Mouse (Mus musculus) heart, adult 2 months (tissue): ENCODE data around the gene Car9. TPM values are rescaled to one million over a fixed set of nuclear protein-coding genes. Genes with fewer than 3 reads are reported as not detected.

ENCODE experiments used
- DNase-seq, 2 experiments: peaks; one replicate each; pipeline ENCODE4 v3.0.0; 2021
- H3K27ac ChIP-seq: fragments of 200-600 bp; 2 replicates; pipeline ENCODE4 v1.8.1; 2022
- H3K27me3 ChIP-seq: fragments of 200-500 bp; 2 replicates; pipeline ENCODE4 v1.6.1; 2012; ENCODE audit warnings: mild to moderate bottlenecking, low read length, inconsistent platforms, mixed read lengths; ENCODE audit not compliant: control insufficient read depth, insufficient read depth
- H3K36me3 ChIP-seq: fragments of 200-500 bp; 2 replicates; pipeline ENCODE4 v1.6.1; 2012; ENCODE audit warnings: low read length, inconsistent platforms; ENCODE audit not compliant: control insufficient read depth, insufficient read depth
- H3K4me1 ChIP-seq: fragments of 200-500 bp; 2 replicates; pipeline ENCODE4 v1.6.1; 2011; ENCODE audit warnings: low read length; ENCODE audit not compliant: control insufficient read depth, insufficient read depth
- H3K4me3 ChIP-seq: fragments of 200-600 bp; 2 replicates; pipeline ENCODE4 v1.8.1; 2022
- H3K79me2 ChIP-seq: fragments of 200-500 bp; replicated peaks from 2 replicates; pipeline ENCODE4 v1.6.1; 2012; ENCODE audit warnings: mild to moderate bottlenecking, inconsistent platforms, low read length, moderate library complexity, mixed read lengths; ENCODE audit not compliant: control insufficient read depth, insufficient read depth
- H3K9ac ChIP-seq: fragments of 200-500 bp; 2 replicates; pipeline ENCODE4 v1.6.1; 2012; ENCODE audit warnings: low read depth, mild to moderate bottlenecking, control low read depth, inconsistent platforms, low read length, mixed read lengths
- CTCF ChIP-seq: fragments of 200-600 bp; IDR thresholded peaks from 2 replicates; pipeline ENCODE4 v1.8.1; 2022; ENCODE audit warnings: antibody characterized with exemption, mild to moderate bottlenecking, moderate library complexity
- EP300 ChIP-seq: fragments of 200-500 bp; IDR thresholded peaks from 2 replicates; pipeline ENCODE4 v1.6.1; 2011; ENCODE audit warnings: low read depth, low read length, control low read depth; ENCODE audit not compliant: insufficient read depth
- POLR2A ChIP-seq: fragments of 200-500 bp; IDR thresholded peaks from 2 replicates; pipeline ENCODE4 v1.6.1; 2011; ENCODE audit warnings: mild to moderate bottlenecking, low read depth, low read length, control low read depth; ENCODE audit not compliant: insufficient read depth
- WGBS: fragments of 180-500 bp; shearing (Covaris S2); methylation state at CpG from one replicate; pipeline ENCODE4 v1.1.7; 2018; 5-methylcytosine and 5-hydroxymethylcytosine counted together
- intact Hi-C: fragments of 180-260 bp; cut with DNase I; formaldehyde crosslinking; loops from one replicate; pipeline ENCODE4 v1.15.1; 2025
- polyA plus RNA-seq: library from polyadenylated mRNA; depleted of rRNA; stranded (reverse); fragments of >200 nt; gene quantifications from 2 replicates; pipeline ENCODE4 v1.2.3, GENCODE M21; 2012
- total RNA-seq, 2 experiments: library from RNA; stranded (reverse); gene quantifications; 2 replicates each; pipeline ENCODE4 v1.2.3; 2021

Gene Car9
- total and polyA plus RNA-seq, 3 experiments: 0.11 to 0.55 (median 0.34) TPM

GRCm38 (mm10) chr4:43492101-43492820 is 14.5 kb upstream of the Car9 start:
- Histone ChIP-seq H3K27ac (peak overlapping the region; percentile 98), H3K27me3 (no peaks in the 10 kb centered on the region), H3K4me3 (peak overlapping the region; percentile 30), H3K9ac (no peak overlapping the region), H3K79me2 (no peaks in the 10 kb centered on the region), H3K4me1 (peaks cover 6% of the 10 kb centered on the region), H3K36me3 (no peaks in the 10 kb centered on the region)
- WGBS: 39% methylated on average over 12 of the region's 12 CpGs
- no peak for DNase-seq
- TF ChIP-seq POLR2A: no peak
- no peak for TF ChIP-seq CTCF
- TF ChIP-seq EP300: no peak
- intact Hi-C loops: loop anchor here (5.0 kb wide), 1 partner anchor 70 kb away; the partner anchor contains the start of genes Creb3 and Tln1

GRCm38 (mm10) chr4:43492821-43493185 is 14.0 kb upstream of the Car9 start, which contains the start of gene Ccdc107:
TSS of gene Ccdc107 (plus strand) at chr4:43492900.
- H3K4me3 ChIP-seq: peak within 1 kb of the TSS; percentile 81
- DNase-seq: peak; percentile 87 to 95
- H3K27me3 ChIP-seq: no peaks in the 10 kb centered on the region
- H3K36me3 ChIP-seq: no peaks in the 10 kb centered on the region
- peak within 1 kb of the TSS; percentile 80 for H3K9ac ChIP-seq
- TF ChIP-seq CTCF (peak; percentile 48), POLR2A (no peak), EP300 (peak; percentile 93)
- intact Hi-C loops: loop anchor here (5.0 kb wide), 1 partner anchor 69 kb away; the partner anchor contains the start of genes Creb3 and Tln1
- WGBS: under 1% methylated on average over 25 of the region's 25 CpGs
- peak within 1 kb of the TSS; percentile 98 for H3K27ac ChIP-seq
- peaks cover 6% of the 10 kb centered on the region for H3K4me1 ChIP-seq
- H3K79me2 ChIP-seq: no peaks in the 10 kb centered on the region

GRCm38 (mm10) chr4:43493186-43493845 is 13.4 kb upstream of the Car9 start:
- H3K27ac ChIP-seq: peak overlapping the region; percentile 98
- intact Hi-C loops: loop anchor here (5.0 kb wide), 1 partner anchor 69 kb away; the partner anchor contains the start of genes Creb3 and Tln1
- H3K27me3 ChIP-seq: no peaks in the 10 kb centered on the region
- under 1% methylated on average over 47 of the region's 47 CpGs for WGBS
- DNase-seq: peak; percentile 96 to 98
- no peaks in the 10 kb centered on the region for H3K36me3 ChIP-seq
- peaks cover 6% of the 10 kb centered on the region for H3K4me1 ChIP-seq
- TF ChIP-seq POLR2A (peak; percentile 91), EP300 (no peak), CTCF (peak; percentile 41)
- H3K4me3 ChIP-seq: peak overlapping the region; percentile 81
- H3K9ac ChIP-seq: peak overlapping the region; percentile 80
- no peaks in the 10 kb centered on the region for H3K79me2 ChIP-seq

- no peaks in the 10 kb centered on the region for H3K79me2 ChIP-seq
- H3K4me3 ChIP-seq: peak overlapping the region; percentile 81
- H3K9ac ChIP-seq: peak overlapping the region; percentile 80
- no peaks in the 10 kb centered on the region for H3K27me3 ChIP-seq
- H3K27ac ChIP-seq: peak overlapping the region; percentile 98
- peaks cover 6% of the 10 kb centered on the region for H3K4me1 ChIP-seq
- no peaks in the 10 kb centered on the region for H3K36me3 ChIP-seq
- TF ChIP-seq POLR2A: no peak
- TF ChIP-seq CTCF: no peak
- no peak for TF ChIP-seq EP300
- intact Hi-C loops: loop anchor here (5.0 kb wide), 1 partner anchor 68 kb away; the partner anchor contains the start of genes Creb3 and Tln1
- 2% methylated on average over 9 of the region's 9 CpGs for WGBS
- no peak for DNase-seq
Observed at GRCm38 (mm10) chr4:43493846-43494240, 12.9 kb upstream of the Car9 start.

GRCm38 (mm10) chr4:43496587-43496986 is 10.2 kb upstream of the Car9 start:
- Histone ChIP-seq H3K79me2 (no peaks in the 10 kb centered on the region), H3K27me3 (no peaks in the 10 kb centered on the region), H3K4me3 (no peak overlapping the region), H3K9ac (no peak overlapping the region), H3K4me1 (peaks cover 10% of the 10 kb centered on the region), H3K27ac (no peak overlapping the region), H3K36me3 (no peaks in the 10 kb centered on the region)
- WGBS: 59% methylated on average over 6 of the region's 6 CpGs
- TF ChIP-seq EP300: no peak
- TF ChIP-seq POLR2A: no peak
- no peak for TF ChIP-seq CTCF
- DNase-seq: no peak
- intact Hi-C loops: no loop called here

- TF ChIP-seq CTCF: no peak
- Histone ChIP-seq H3K27me3 (no peaks in the 10 kb centered on the region), H3K36me3 (no peaks in the 10 kb centered on the region), H3K4me1 (peaks cover 8% of the 10 kb centered on the region), H3K27ac (no peak overlapping the region), H3K79me2 (no peaks in the 10 kb centered on the region), H3K4me3 (no peak overlapping the region), H3K9ac (no peak overlapping the region)
- DNase-seq: no peak
- intact Hi-C loops: no loop called here
- 95% methylated on average over 8 of the region's 8 CpGs for WGBS
Observed at GRCm38 (mm10) chr4:43497405-43497804, 9.4 kb upstream of the Car9 start.
